Mouse (Mus musculus) midbrain, embryonic 16.5 days (tissue): ENCODE data around the gene Apba2. TPM values are rescaled to one million over a fixed set of nuclear protein-coding genes. Genes with fewer than 3 reads are reported as not detected.
A peak's percentile ranks its signal among the peaks of the same experiment; 100 is the strongest.

Experiments used
- ATAC-seq: fragments of 200-750 bp; cut with Nextera tagmentation; 2 replicates; pipeline ENCODE4 v1.8.0; 2017; ENCODE audit warnings: moderate TSS enrichment
- H3K27ac ChIP-seq: fragments of 300-500 bp; sonication (generic); 2 replicates; pipeline ENCODE4 v1.5.1; 2014; ENCODE audit warnings: mild to moderate bottlenecking, low read length, mixed read lengths
- H3K27me3 ChIP-seq: fragments of 300-500 bp; sonication (generic); 2 replicates; pipeline ENCODE4 v1.6.1; 2014; ENCODE audit warnings: low read depth, low read length, mixed read lengths; ENCODE audit not compliant: control insufficient read depth, insufficient read depth
- H3K36me3 ChIP-seq: fragments of 300-500 bp; sonication (generic); 2 replicates; pipeline ENCODE4 v1.6.1; 2014; ENCODE audit warnings: mild to moderate bottlenecking, low read length, moderate library complexity, mixed read lengths; ENCODE audit not compliant: control insufficient read depth, insufficient read depth
- H3K4me1 ChIP-seq: fragments of 300-500 bp; sonication (generic); 2 replicates; pipeline ENCODE4 v1.6.1; 2014; ENCODE audit warnings: mild to moderate bottlenecking, low read length, mixed read lengths; ENCODE audit not compliant: control insufficient read depth, insufficient read depth
- H3K4me2 ChIP-seq: fragments of 300-500 bp; sonication (generic); 2 replicates; pipeline ENCODE4 v1.6.1; 2014; ENCODE audit warnings: mild to moderate bottlenecking, low read length, mixed read lengths
- H3K4me3 ChIP-seq: fragments of 300-500 bp; sonication (generic); 2 replicates; pipeline ENCODE4 v1.5.1; 2014; ENCODE audit warnings: low read depth, mild to moderate bottlenecking, low read length, moderate library complexity, mixed read lengths
- H3K9ac ChIP-seq: fragments of 300-500 bp; sonication (generic); 2 replicates; pipeline ENCODE4 v1.6.1; 2014; ENCODE audit warnings: low read depth, low read length, mixed read lengths
- H3K9me3 ChIP-seq: fragments of 300-500 bp; sonication (generic); replicated peaks from 2 replicates; pipeline ENCODE4 v1.6.1; 2014; ENCODE audit warnings: mild to moderate bottlenecking, low read length, mixed read lengths; ENCODE audit not compliant: control insufficient read depth, poor library complexity, severe bottlenecking
- WGBS: fragments of 180-500 bp; shearing (Covaris S2); extraction: QIAGEN DNeasy Blood & Tissue Kit; methylation state at CpG from one replicate; pipeline ENCODE4 v1.1.7; 2014; 5-methylcytosine and 5-hydroxymethylcytosine counted together
- polyA plus RNA-seq: library from polyadenylated mRNA; unstranded; fragments of >200 nt; fragmentation: Nextera tagmentation; extraction: Ambion mirVana; gene quantifications from 2 replicates; pipeline ENCODE4 v1.2.1, GENCODE M21; 2015

Apba2 gene
- polyA plus RNA-seq, 1 experiment from 2014 or later = 208 TPM

GRCm38 (mm10) chr7:64574144-64574543 is 72.6 kb downstream of the Apba2 start:
- ATAC-seq = no peak

GRCm38 (mm10) chr7:64576519-64576951 is 75.0 kb downstream of the Apba2 start:
- H3K9ac ChIP-seq = no peak overlapping the region
- H3K4me1 ChIP-seq = peaks cover 23% of the 10 kb centered on the region
- 29% methylated on average over 1 of the region's 1 CpGs for WGBS
- no peak overlapping the region for H3K4me3 ChIP-seq
- H3K27me3 ChIP-seq = no peaks in the 10 kb centered on the region
- H3K27ac ChIP-seq = no peak overlapping the region
- no peak for ATAC-seq
- H3K4me2 ChIP-seq = no peak overlapping the region
- H3K36me3 ChIP-seq = no peaks in the 10 kb centered on the region
- H3K9me3 ChIP-seq = no peaks in the 10 kb centered on the region

More at GRCm38 (mm10) chr7:64574144-64574543, 72.6 kb downstream of the Apba2 start:
- Histone ChIP-seq H3K27ac (no peak overlapping the region), H3K9ac (no peak overlapping the region), H3K4me2 (no peak overlapping the region), H3K27me3 (no peaks in the 10 kb centered on the region), H3K4me1 (0 out of 2 replicates have a peak, but pooled peaks cover 1% of the 10 kb centered on the region), H3K9me3 (no peaks in the 10 kb centered on the region), H3K36me3 (no peaks in the 10 kb centered on the region), H3K4me3 (no peak overlapping the region)
- 70% methylated on average over 16 of the region's 16 CpGs for WGBS

- Histone ChIP-seq H3K27me3 (no peaks in the 10 kb centered on the region), H3K36me3 (no peaks in the 10 kb centered on the region), H3K4me2 (no peak overlapping the region), H3K9me3 (no peaks in the 10 kb centered on the region), H3K4me3 (no peak overlapping the region), H3K9ac (no peak overlapping the region), H3K4me1 (peaks cover 32% of the 10 kb centered on the region), H3K27ac (no peak overlapping the region)
- WGBS = 96% methylated on average over 6 of the region's 6 CpGs
- ATAC-seq = no peak
Observed at GRCm38 (mm10) chr7:64578176-64578575, 76.7 kb downstream of the Apba2 start.

GRCm38 (mm10) chr7:64579887-64580286 is 78.4 kb downstream of the Apba2 start:
- no peak overlapping the region for H3K4me3 ChIP-seq
- no peaks in the 10 kb centered on the region for H3K36me3 ChIP-seq
- H3K9ac ChIP-seq = no peak overlapping the region
- WGBS = 18% methylated on average over 4 of the region's 4 CpGs
- H3K4me2 ChIP-seq = no peak overlapping the region
- no peaks in the 10 kb centered on the region for H3K27me3 ChIP-seq
- H3K9me3 ChIP-seq = no peaks in the 10 kb centered on the region
- H3K4me1 ChIP-seq = peaks cover 32% of the 10 kb centered on the region
- peak overlapping the region; percentile 55; the same call in 1 of the 2 replicates for H3K27ac ChIP-seq
- ATAC-seq = peak; percentile 46

GRCm38 (mm10) chr7:64580293-64580692 is 78.8 kb downstream of the Apba2 start:
- ATAC-seq = 0 out of 2 replicates have a peak, but pooled peaks have one; percentile 26
- H3K4me1 ChIP-seq = peaks cover 32% of the 10 kb centered on the region
- H3K36me3 ChIP-seq = no peaks in the 10 kb centered on the region
- no peaks in the 10 kb centered on the region for H3K9me3 ChIP-seq
- 62% methylated on average over 4 of the region's 4 CpGs for WGBS
- peak overlapping the region; percentile 55 for H3K27ac ChIP-seq
- peak overlapping the region; percentile 20; the same call in 1 of the 2 replicates for H3K9ac ChIP-seq
- H3K4me3 ChIP-seq = no peak overlapping the region
- no peaks in the 10 kb centered on the region for H3K27me3 ChIP-seq
- H3K4me2 ChIP-seq = no peak overlapping the region

GRCm38 (mm10) chr7:64582358-64582757 is 80.9 kb downstream of the Apba2 start:
- Histone ChIP-seq H3K27me3 (no peaks in the 10 kb centered on the region), H3K4me1 (peaks cover 32% of the 10 kb centered on the region), H3K4me3 (no peak overlapping the region), H3K36me3 (no peaks in the 10 kb centered on the region), H3K4me2 (no peak overlapping the region), H3K9me3 (no peaks in the 10 kb centered on the region), H3K27ac (no peak overlapping the region), H3K9ac (no peak overlapping the region)
- WGBS = 48% methylated on average over 8 of the region's 8 CpGs
- 0 out of 2 replicates have a peak, but pooled peaks have one; percentile 9 for ATAC-seq

- 88% methylated on average over 6 of the region's 6 CpGs for WGBS
- Histone ChIP-seq H3K36me3 (no peaks in the 10 kb centered on the region), H3K4me1 (peaks cover 32% of the 10 kb centered on the region)
Observed at GRCm38 (mm10) chr7:64583670-64584121, 82.2 kb downstream of the Apba2 start.

GRCm38 (mm10) chr7:64586133-64586532 is 84.6 kb downstream of the Apba2 start:
- Histone ChIP-seq H3K36me3 (no peaks in the 10 kb centered on the region), H3K9me3 (no peaks in the 10 kb centered on the region), H3K27me3 (no peaks in the 10 kb centered on the region), H3K4me1 (peaks cover 11% of the 10 kb centered on the region), H3K4me3 (no peak overlapping the region), H3K27ac (no peak overlapping the region), H3K9ac (no peak overlapping the region), H3K4me2 (no peak overlapping the region)
- 94% methylated on average over 4 of the region's 4 CpGs for WGBS
- ATAC-seq = no peak

More at GRCm38 (mm10) chr7:64583670-64584121, 82.2 kb downstream of the Apba2 start:
- no peak overlapping the region for H3K9ac ChIP-seq
- no peak for ATAC-seq
- no peak overlapping the region for H3K4me3 ChIP-seq
- no peaks in the 10 kb centered on the region for H3K27me3 ChIP-seq
- no peak overlapping the region for H3K27ac ChIP-seq
- no peaks in the 10 kb centered on the region for H3K9me3 ChIP-seq
- H3K4me2 ChIP-seq = no peak overlapping the region

- WGBS = 90% methylated on average over 3 of the region's 3 CpGs
Observed at GRCm38 (mm10) chr7:64586571-64586970, 85.1 kb downstream of the Apba2 start.

More at GRCm38 (mm10) chr7:64586571-64586970, 85.1 kb downstream of the Apba2 start:
- no peaks in the 10 kb centered on the region; the same call in 1 of the 2 replicates for H3K9me3 ChIP-seq
- no peaks in the 10 kb centered on the region for H3K27me3 ChIP-seq
- H3K9ac ChIP-seq = no peak overlapping the region
- no peak for ATAC-seq
- H3K27ac ChIP-seq = no peak overlapping the region
- peaks cover 9% of the 10 kb centered on the region for H3K4me1 ChIP-seq
- no peak overlapping the region for H3K4me3 ChIP-seq
- H3K36me3 ChIP-seq = peaks cover 2% of the 10 kb centered on the region; the same call in 1 of the 2 replicates
- H3K4me2 ChIP-seq = no peak overlapping the region
